Mouse (Mus musculus) left cerebral cortex, adult 2 months (tissue): Measurements from ENCODE around the gene Myo15. TPM values are rescaled to one million over a fixed set of nuclear protein-coding genes. Genes with fewer than 3 reads are reported as not detected.
A peak's percentile ranks its signal among the peaks of the same experiment; 100 is the strongest.
"Not testable (repeated sequence)": the region's sequence is repeated elsewhere in the genome, so short reads cannot be mapped to it uniquely, and the experiment has no call there.

Experiments used
- DNase-seq, 2 experiments: peaks; one replicate each; pipeline ENCODE4 v3.0.0; 2021 to 2022; ENCODE audit warnings: low spot score in 2 of 2, mixed read lengths in 1 of 2; ENCODE audit errors: extremely low spot score in 1 of 2
- H3K27ac ChIP-seq: fragments of 200-600 bp; 2 replicates; pipeline ENCODE4 v1.8.1; 2022
- H3K4me3 ChIP-seq: fragments of 200-600 bp; 2 replicates; pipeline ENCODE4 v1.8.1; 2022
- CTCF ChIP-seq: fragments of 200-600 bp; IDR thresholded peaks from 2 replicates; pipeline ENCODE4 v1.8.1; 2022; ENCODE audit warnings: antibody characterized with exemption, mild to moderate bottlenecking, moderate library complexity
- intact Hi-C: fragments of 180-260 bp; cut with DNase I; formaldehyde crosslinking; loops from one replicate; pipeline ENCODE4 v1.15.1; 2025
- long read RNA-seq, 2 experiments: library from polyadenylated mRNA; stranded (forward); transcript quantifications; one replicate each; pipeline ENCODE4 v2.0.0; 2021; ENCODE audit warnings: borderline mapping rate in 2 of 2
- total RNA-seq, 2 experiments: library from RNA; stranded (reverse); gene quantifications; 2 replicates each; pipeline ENCODE4 v1.2.3; 2021

Gene Myo15
- total RNA-seq: under 1 TPM; 0.11 to 0.19 TPM
- long read RNA-seq, experiment 1, partial matches to known transcripts: 0 of 1 reads
- long read RNA-seq, experiment 1, other reads (novel, unspliced or antisense): 1 of 1 reads
- long read RNA-seq, experiment 2, partial matches to known transcripts: 0 of 2 reads
- long read RNA-seq, experiment 2, other reads (novel, unspliced or antisense): 2 of 2 reads

DNA sequence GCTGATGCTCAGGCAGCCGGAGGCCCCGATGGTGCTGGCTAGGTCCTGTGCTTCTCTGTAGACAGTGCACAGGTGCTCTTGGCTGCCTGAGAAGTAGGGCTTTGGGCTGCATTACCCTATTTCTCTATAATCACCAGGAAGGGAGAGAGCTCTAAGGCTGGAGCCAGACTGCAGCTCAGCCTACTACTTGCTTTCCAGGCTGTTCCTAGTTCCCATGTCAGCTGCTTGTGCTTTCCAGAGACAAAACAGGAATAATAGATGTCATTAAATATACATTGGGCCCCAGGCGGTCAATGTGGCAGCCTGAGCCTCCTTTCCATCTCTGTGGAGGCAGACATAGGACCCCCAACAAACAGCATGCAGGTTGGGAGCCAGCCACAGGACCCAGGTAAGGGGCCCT is at the start of gene Myo15:
Myo15 (plus strand) TSS at position 301 of the 400 bp plus-strand sequence.
- no peak for TF ChIP-seq CTCF
- intact Hi-C loops: no loop called here
- Histone ChIP-seq H3K4me3 (no peak within 1 kb of the TSS), H3K27ac (no peak within 1 kb of the TSS)
- DNase-seq: no peak

DNA sequence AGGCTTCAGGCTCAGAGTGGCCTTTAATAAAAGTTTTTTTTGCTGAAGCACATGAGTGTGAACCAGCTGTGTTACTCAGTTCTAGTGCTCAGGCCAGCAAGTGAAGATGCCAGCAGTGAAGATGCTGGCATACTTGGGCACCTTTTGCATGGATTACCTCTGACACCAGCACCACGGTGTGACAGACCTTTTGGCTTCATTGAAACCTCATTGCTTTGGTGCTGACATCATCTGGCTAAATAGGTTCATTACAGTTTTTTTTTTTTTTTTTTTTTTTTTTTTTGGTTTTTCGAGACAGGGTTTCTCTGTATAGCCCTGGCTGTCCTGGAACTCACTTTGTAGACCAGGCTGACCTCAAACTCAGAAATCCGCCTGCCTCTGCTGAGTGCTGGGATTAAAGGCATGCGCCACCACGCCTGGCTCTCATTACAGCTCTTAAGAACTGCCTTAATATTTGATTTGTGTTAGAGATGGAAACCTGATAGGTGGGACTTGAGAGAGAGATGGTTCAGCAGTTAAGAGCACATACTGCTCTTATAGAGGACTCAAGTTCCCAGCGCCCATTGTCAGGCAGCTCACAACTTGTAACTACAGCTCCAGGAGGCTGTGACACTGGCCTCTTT is 47.0 kb upstream of the Myo15 start:
- intact Hi-C loops: no loop called here
- no peak overlapping the region for H3K27ac ChIP-seq
- TF ChIP-seq CTCF: no peak; the same call in 1 of the 2 replicates
- no peak overlapping the region for H3K4me3 ChIP-seq
- no peak for DNase-seq

DNA sequence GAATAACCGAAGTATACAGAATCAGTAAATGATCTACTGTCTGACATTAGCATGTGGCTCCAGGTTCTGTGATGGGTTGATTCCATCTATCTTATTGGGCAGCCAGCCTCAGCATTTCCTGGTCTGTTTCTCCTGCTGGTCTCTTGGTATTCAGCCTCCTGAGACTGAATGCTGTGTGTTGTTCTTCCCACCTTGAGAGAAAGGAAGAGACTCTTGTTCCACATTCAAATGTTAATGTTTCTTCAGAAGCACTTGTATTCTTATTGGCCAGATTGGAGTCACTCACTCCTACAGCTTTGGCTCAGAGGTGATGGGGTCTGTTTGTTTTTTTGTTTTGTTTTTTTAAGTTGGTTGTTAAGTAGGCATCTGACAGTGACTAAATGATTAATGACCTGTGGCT is 46.1 kb upstream of the Myo15 start:
- no peak for TF ChIP-seq CTCF
- DNase-seq: no peak
- intact Hi-C loops: no loop called here

DNA sequence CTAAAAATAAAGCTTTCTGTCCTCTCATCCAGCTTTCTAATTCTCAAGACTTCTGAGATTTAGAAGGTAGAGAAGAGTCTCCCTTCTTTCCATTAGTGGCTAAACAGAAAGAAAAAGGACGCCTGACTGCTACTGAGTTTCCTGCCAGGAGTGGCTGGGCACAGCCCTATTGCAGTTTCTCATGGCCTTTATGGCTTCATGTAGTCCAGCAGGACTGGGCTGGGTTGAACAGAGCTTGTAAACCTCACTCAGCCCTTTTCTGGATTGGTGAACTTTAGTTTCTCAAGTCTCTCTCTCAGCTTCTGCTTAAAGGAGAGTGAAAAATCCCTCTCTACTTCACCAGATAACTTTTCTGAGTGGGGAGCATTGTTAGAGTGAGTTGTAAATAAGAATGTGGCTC is 42.7 kb upstream of the Myo15 start:
- no peak for TF ChIP-seq CTCF
- H3K4me3 ChIP-seq: no peak overlapping the region
- no peak for DNase-seq
- H3K27ac ChIP-seq: no peak overlapping the region
- intact Hi-C loops: no loop called here

More for the DNA sequence above, 46.1 kb upstream of the Myo15 start:
- no peak overlapping the region for H3K27ac ChIP-seq
- H3K4me3 ChIP-seq: no peak overlapping the region

DNA sequence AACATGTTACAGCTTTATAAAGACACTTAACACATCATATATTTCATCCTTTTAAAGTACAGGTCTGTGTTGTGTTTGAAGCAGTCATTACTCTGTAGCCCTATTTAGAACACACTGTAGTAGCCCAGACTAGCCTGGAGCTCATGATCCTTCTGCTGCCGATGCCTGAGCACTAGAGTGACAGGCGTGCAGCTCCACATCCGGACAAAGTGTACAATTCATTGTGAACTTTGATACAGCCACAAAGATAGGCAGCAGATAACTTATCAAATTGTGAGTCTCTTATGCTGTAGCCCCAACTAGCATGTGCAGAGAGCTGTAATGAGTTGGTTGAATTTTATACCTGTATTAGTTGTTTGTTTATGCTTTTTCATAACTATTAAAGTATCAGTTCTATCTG is 41.5 kb upstream of the Myo15 start:
- DNase-seq: no peak
- Histone ChIP-seq H3K4me3 (no peak overlapping the region), H3K27ac (no peak overlapping the region)
- TF ChIP-seq CTCF: no peak
- intact Hi-C loops: no loop called here

DNA sequence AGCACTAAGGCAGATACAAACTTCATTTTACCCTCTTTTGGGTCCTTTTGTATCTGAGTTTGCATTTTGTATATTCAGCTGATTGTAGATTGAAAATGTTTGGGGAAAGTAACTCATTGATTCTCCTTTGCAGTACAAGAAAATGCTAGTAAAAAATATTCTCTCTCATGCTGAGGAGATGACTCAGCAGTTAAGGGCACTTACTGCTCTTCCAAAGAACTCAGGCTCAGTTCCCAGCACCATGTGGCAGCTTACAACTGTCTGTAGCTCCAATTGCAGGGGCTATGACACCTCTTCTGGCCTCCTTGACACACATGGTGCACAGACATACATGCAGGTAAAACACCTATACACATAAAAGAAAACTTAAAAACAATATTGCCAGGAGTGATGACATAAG is 35.6 kb upstream of the Myo15 start:
- Histone ChIP-seq H3K4me3 (no peak overlapping the region), H3K27ac (no peak overlapping the region)
- no peak for DNase-seq
- no peak for TF ChIP-seq CTCF
- intact Hi-C loops: no loop called here

DNA sequence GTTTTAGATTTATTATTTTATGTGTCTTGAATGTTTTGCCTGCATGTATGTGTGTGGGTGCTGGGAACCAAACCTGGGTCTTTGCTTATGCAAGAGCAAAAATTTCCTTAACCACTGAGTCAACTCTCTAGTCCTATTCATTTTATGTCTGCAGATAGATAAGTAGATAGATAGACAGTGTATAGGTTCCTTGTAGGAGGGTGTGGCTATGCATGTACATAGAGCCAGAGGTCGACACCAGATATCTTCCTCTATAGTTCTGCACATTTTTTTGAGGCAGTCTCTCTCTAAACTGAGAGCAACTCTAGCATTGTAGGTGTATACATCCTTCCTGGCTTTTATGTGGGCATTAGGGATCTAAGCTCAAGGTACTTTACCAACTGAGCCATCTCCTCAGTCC is 34.0 kb upstream of the Myo15 start:
- H3K4me3 ChIP-seq: no peak overlapping the region
- intact Hi-C loops: no loop called here
- no peak for DNase-seq
- no peak overlapping the region for H3K27ac ChIP-seq
- TF ChIP-seq CTCF: no peak

DNA sequence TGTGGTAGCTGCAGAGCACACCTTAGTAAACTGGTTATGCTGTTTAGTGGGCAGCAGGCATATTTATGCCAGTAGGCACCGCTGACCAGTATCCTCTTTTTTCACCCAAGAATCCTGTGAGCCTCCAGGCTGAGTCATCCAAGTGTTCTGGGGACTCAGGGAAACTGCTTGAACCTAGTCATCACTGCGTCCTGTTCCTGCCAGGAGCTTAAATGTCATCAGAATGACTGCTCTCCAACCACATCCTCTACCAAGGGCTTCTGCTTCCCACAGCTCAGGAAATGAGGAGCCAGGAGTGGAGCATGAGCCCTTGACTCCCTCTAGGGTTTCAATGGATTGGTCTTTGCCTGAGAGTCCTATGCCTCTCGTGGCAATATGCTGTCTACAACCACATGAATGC is 32.5 kb upstream of the Myo15 start:
- DNase-seq: no peak
- TF ChIP-seq CTCF: no peak
- H3K4me3 ChIP-seq: no peak overlapping the region
- no peak overlapping the region for H3K27ac ChIP-seq
- intact Hi-C loops: no loop called here

DNA sequence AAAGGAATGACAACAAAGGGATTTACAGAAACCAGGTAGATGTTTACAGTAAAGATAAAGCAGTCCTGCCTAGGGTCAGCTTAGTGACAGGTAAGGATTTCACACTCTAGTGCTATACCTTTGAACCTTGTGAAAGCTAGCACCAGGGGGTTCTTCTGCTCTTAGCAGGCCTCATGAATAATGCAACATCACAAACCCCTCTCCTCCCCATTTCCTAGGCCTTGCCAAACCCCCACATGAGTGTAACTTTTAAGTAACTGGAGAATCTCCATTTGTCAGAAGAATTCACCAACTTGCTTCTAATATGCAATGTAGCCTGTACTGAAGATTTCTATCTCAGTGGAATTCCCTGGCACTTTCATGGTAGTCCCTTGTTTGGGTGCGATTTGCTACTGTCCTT is 29.5 kb upstream of the Myo15 start:
- intact Hi-C loops, H3K27ac ChIP-seq: not testable (repeated sequence)

DNA sequence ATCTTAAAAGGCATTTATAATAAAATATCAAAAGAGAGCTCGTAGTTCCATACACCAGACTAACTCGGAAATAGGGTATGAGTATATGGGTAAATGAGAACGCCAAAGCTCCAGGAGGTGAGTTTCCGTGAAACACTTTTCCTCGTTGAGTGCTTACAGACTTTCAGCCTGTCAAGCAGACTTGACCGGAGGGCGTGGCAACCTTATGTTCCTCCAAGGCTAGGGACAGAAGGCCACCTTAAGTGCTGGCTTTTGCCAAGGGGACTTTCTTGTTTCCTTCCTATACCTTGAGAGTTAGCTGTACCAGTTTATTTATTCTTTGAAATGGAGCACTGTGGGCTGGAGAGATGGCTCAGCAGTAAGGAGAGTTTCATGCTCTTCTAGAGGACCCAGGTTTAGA is 29.0 kb upstream of the Myo15 start:
- TF ChIP-seq CTCF: no peak
- H3K27ac ChIP-seq: no peak overlapping the region
- H3K4me3 ChIP-seq: no peak overlapping the region
- DNase-seq: no peak
- intact Hi-C loops: no loop called here

More for the DNA sequence above, 29.5 kb upstream of the Myo15 start:
- H3K4me3 ChIP-seq, DNase-seq: not testable (repeated sequence)

DNA sequence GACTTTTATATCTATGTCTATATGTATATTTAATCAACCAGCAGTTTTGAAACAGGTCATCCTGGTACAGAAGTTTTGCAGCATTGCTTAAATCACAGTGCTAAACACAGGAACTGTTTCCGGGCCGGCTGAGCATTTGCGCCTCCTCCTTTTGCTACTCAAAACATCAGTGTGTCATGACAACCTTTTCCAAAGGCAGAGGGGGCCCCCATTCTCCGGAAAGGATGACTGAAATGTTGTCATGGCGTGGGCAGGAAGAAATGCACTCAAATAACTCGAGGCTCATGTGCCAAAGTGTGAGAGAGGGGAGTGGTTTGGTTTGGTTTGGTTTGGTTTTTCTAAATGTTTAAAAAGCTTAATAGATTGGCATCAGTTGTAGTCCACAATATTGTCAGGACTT is 26.2 kb upstream of the Myo15 start:
- Histone ChIP-seq H3K27ac (no peak overlapping the region), H3K4me3 (no peak overlapping the region)
- DNase-seq: no peak
- TF ChIP-seq CTCF: no peak
- intact Hi-C loops: no loop called here

DNA sequence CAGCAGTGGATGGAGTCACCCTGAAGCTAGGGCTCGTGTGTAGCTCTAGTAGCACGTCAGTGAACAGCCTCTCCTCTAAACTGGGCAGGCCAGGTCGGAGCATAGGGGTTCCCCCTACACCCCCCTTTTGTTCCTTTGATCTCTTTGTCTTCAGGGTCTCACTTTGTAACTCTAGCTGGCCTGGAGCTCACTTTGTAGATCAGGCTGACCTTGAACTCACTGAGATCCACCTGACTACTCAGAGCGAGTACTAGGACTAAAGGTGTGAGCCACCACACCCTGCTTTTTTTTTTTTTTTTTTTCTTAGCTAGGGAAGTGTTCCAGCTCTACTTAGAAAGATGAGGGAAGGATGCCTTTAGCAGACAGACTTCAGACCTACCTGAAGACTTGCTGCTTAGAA is 25.1 kb upstream of the Myo15 start:
- no peak for DNase-seq
- Histone ChIP-seq H3K4me3 (no peak overlapping the region), H3K27ac (no peak overlapping the region)
- intact Hi-C loops: no loop called here
- no peak for TF ChIP-seq CTCF

DNA sequence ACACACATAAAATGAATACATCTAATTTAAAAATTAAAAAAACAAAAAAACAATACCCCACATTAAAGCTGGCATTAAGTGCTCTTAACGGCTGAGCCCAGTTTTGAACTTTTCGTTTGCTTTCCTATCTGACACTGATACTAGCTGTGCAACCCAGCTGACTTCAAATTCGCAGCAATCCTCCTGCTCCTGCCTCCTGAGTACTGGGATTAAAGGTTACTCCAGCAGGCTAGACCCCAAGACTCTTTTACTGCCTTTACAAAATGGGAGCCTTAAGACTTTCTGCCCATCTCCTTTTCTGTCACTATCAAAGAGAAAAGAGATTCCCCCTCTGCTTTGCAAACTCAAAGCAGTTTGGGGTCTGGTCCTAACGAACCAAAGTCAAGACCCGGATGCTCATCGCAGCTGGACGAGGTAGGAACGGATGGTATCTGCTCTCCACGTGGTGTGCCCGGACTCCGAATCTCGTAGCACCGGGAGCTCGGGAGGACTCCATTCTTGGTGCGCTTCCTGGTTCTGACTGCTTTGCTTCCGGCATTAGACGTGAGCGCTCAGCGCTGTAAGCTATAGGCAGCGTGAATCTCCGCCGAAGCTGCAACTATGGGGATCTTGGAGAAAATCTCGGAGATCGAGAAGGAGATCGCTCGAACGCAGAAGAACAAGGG is 14.9 kb upstream of the Myo15 start, which contains the start of gene Drg2:
Drg2 (plus strand) TSS at position 512 of the 665 bp plus-strand sequence.
- peak; percentile 87 to 93 for DNase-seq
- intact Hi-C loops: no loop called here
- H3K4me3 ChIP-seq: peak within 1 kb of the TSS; percentile 72
- peak within 1 kb of the TSS; percentile 73 for H3K27ac ChIP-seq
- no peak for TF ChIP-seq CTCF
